Mouse (Mus musculus): ENCODE measurements around the gene Olfr530.

Gene Olfr530

GRCm38 (mm10) chr7:140376231-140376630 is at the start of gene Olfr530:
Gene Olfr530, minus strand, starts transcription at chr7:140376331.
- no peak for DNase-seq (ENCODE audit: low spot score in 2 of 2)

GRCm38 (mm10) chr7:140421539-140421938 is 45.4 kb upstream of the Olfr530 start, which contains the start of gene Olfr532:
Gene Olfr532, minus strand, starts transcription at chr7:140421639.
- DNase-seq (ENCODE audit: low spot score in 2 of 2): no peak

GRCm38 (mm10) chr7:140402818-140403217 is 26.7 kb upstream of the Olfr530 start, which contains the start of gene Olfr531:
Gene Olfr531, minus strand, starts transcription at chr7:140402918.
- no peak for DNase-seq (ENCODE audit: low spot score in 2 of 2)

- no peak for DNase-seq (ENCODE audit: low spot score in 2 of 2)
Observed at GRCm38 (mm10) chr7:140376911-140377310, 780 bp upstream of the Olfr530 start.

GRCm38 (mm10) chr7:140374300-140374699 is 1.8 kb downstream of the Olfr530 start:
- no peak for DNase-seq (ENCODE audit: low spot score in 2 of 2)

- no peak for DNase-seq (ENCODE audit: low spot score in 2 of 2)
Observed at GRCm38 (mm10) chr7:140361571-140361970, 14.6 kb downstream of the Olfr530 start, which contains the start of gene Olfr60. Gene Olfr60, minus strand, starts transcription at chr7:140361671.

- DNase-seq (ENCODE audit: low spot score in 2 of 2): no peak
Observed at GRCm38 (mm10) chr7:140333717-140334116, 42.4 kb downstream of the Olfr530 start, which contains the start of gene Olfr527. Gene Olfr527, plus strand, starts transcription at chr7:140334017.

- no peak for DNase-seq (ENCODE audit: low spot score in 2 of 2)
Observed at GRCm38 (mm10) chr7:140329766-140330304, 46.3 kb downstream of the Olfr530 start.

Measured in natural killer cell, adult 2 months (primary cell).